Mouse (Mus musculus) liver, postnatal 0 days (tissue): ENCODE measurements around the gene Bbip1.

Experiments used
- CTCF ChIP-seq: sonication (generic); IDR thresholded peaks from 2 replicates; pipeline ENCODE4 v1.5.1; 2016; ENCODE audit warnings: antibody characterized with exemption, low read depth
- EP300 ChIP-seq: IDR thresholded peaks from 2 replicates; pipeline ENCODE4 v1.6.1; 2016; ENCODE audit warnings: antibody characterized with exemption, low read depth, mild to moderate bottlenecking

DNA sequence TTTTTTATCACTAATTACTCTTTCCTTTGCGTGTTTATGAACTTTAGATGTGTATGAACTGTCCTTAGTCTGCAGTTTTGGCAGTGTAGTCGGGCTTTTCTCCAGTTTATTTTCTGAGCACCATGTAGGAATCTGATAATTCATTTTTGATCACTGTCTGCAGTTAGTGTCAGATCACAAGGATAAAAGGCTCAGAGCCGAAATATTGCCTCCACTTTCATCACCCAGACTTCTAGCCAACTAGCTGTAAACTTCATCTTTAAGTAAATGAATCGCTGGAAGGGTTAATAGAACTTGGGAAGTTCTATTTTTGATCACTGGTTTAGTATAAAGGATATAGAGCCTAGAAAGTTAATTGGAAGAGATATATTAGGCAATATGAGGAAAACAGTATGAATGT, 18.1 kb upstream of the Bbip1 start:
- TF ChIP-seq CTCF (no peak), EP300 (no peak)
